Mouse (Mus musculus) olfactory bulb, adult 2 months (tissue): ENCODE measurements around the gene Lrrfip2. TPM values are rescaled to one million over a fixed set of nuclear protein-coding genes. Genes with fewer than 3 reads are reported as not detected.
A peak's percentile ranks its signal among the peaks of the same experiment; 100 is the strongest.

Experiments
- H3K27ac ChIP-seq: fragments of 200-500 bp; 2 replicates; pipeline ENCODE4 v1.5.1; 2012; ENCODE audit warnings: low read depth, low read length; ENCODE audit not compliant: insufficient read depth
- H3K4me1 ChIP-seq: fragments of 200-500 bp; 2 replicates; pipeline ENCODE4 v1.6.1; 2012; ENCODE audit warnings: low read length; ENCODE audit not compliant: control insufficient read depth, insufficient read depth
- H3K4me3 ChIP-seq: fragments of 200-500 bp; 2 replicates; pipeline ENCODE4 v1.5.1; 2012; ENCODE audit warnings: mild to moderate bottlenecking, low read depth, low read length, moderate library complexity; ENCODE audit not compliant: insufficient read depth
- CTCF ChIP-seq: fragments of 200-500 bp; IDR thresholded peaks from 2 replicates; pipeline ENCODE4 v1.5.1; 2012; ENCODE audit warnings: low read depth, mild to moderate bottlenecking, low read length, moderate library complexity; ENCODE audit not compliant: insufficient read depth
- POLR2A ChIP-seq: fragments of 200-500 bp; IDR thresholded peaks from 2 replicates; pipeline ENCODE4 v1.6.1; 2012; ENCODE audit warnings: mild to moderate bottlenecking, low read depth, low read length, moderate library complexity; ENCODE audit not compliant: insufficient read depth
- WGBS: fragments of 180-500 bp; shearing (Covaris S2); methylation state at CpG from one replicate; pipeline ENCODE4 v1.1.7; 2018; 5-methylcytosine and 5-hydroxymethylcytosine counted together
- polyA plus RNA-seq: library from polyadenylated mRNA; stranded (reverse); fragments of >200 nt; gene quantifications from 2 replicates; pipeline ENCODE4 v1.2.4, GENCODE M21; 2012; ENCODE audit warnings: low replicate concordance; ENCODE audit not compliant: missing spikeins, insufficient read depth, insufficient read length

Gene Lrrfip2
- polyA plus RNA-seq, 1 experiment, result not detected

DNA sequence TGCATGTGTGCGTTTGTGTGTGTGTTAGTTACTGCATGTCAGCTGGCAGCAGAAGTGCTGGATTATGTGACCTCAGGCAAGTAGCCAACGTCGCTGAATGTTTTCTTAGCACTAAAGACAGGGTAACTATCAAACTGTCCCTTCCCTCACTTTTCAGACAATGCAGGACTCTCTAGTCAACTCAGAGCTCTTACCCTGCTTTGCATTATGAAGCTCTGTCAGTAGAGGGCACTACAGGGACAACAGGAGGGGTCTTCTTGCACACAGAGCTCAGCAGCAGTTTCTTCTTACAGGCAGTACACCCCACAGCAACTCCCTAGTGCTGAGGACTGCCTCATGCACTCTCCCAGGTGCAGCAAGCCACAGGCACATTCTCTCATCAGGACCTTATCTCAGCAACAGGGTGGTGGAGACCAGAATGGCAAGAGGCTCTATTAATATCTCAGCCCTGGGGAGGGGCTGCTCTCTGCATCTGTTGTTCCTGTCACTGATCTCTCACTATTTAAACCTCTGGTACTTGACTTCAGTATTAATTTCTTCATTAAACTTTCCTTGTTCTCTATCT lies 130.4 kb downstream of the Lrrfip2 start:
- TF ChIP-seq POLR2A (no peak), CTCF (no peak)
- 86% methylated on average over 3 of the region's 3 CpGs for WGBS
- no peaks in the 10 kb centered on the region for H3K4me1 ChIP-seq
- H3K4me3 ChIP-seq, result no peak overlapping the region
- no peak overlapping the region for H3K27ac ChIP-seq

DNA sequence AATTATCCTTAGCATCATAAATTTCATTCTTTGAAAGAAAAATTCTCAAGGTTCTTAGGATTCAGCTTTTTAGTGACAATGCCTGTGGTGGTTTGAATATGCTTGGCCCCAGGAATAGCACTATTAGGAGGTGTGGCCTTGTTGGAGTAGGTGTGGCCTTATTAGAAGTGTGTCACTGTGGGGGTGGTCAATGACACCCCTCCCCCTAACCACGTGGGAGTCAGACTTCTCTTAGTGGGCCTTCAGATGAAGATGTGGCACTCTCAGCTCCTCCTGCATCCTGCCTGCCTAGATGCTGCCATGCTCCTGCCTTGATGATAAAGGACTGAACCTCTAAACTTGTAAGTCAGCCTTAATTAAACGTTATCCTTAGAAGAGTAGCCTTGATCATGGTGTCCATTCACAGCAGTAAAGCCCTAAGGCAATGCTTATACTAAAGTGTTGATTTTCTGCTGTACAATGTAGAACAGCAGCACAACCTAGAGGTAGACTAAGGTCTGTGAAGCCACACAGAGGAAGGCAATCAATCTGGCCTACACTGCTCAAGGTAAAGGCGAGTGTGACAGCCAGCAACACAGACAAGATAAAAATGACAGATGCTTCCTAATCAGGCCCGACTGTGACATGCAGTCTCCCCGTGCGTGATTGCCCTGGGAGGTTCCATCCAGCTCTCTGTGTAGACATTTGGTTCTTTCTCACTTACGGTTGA lies 134.9 kb downstream of the Lrrfip2 start:
- no peak overlapping the region for H3K27ac ChIP-seq
- H3K4me3 ChIP-seq, result no peak overlapping the region
- 79% methylated on average over 7 of the region's 7 CpGs for WGBS
- no peak for TF ChIP-seq POLR2A
- no peak for TF ChIP-seq CTCF
- H3K4me1 ChIP-seq, result no peaks in the 10 kb centered on the region

DNA sequence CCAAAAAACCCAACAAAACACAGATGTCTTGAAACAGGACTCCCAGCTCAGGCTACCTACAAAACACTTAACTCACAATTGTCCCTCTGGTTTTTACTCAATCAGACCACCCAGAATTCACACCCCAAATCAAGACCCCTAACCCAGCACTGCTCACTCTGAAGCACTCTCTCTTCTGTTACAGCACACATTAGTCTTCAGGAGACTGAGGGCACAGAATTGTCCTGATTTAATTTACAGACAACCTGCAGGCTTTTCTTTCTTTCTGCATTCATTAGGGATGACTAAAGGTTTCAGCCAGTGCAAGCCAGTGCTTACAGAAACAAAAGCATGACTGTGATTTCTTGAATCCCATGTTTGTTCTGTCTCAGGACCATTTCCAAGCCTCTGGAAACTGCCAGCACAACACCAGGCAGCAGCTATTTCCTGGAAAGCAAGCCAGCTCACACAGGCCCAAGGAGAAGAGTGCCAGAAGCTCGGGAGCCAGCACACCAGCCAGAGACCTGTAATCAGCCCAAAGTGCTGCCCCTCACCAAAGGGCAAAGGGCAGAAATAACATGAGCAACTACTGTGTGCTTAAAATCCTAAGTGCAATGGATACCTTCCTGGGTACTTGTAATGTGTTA lies 143.1 kb downstream of the Lrrfip2 start:
- Histone ChIP-seq H3K4me1 (no peaks in the 10 kb centered on the region), H3K27ac (0 out of 2 replicates have a peak overlapping the region, but pooled peaks have one; percentile 13), H3K4me3 (no peak overlapping the region)
- WGBS, result 28% methylated on average over 1 of the region's 1 CpGs
- TF ChIP-seq CTCF (no peak), POLR2A (no peak)

DNA sequence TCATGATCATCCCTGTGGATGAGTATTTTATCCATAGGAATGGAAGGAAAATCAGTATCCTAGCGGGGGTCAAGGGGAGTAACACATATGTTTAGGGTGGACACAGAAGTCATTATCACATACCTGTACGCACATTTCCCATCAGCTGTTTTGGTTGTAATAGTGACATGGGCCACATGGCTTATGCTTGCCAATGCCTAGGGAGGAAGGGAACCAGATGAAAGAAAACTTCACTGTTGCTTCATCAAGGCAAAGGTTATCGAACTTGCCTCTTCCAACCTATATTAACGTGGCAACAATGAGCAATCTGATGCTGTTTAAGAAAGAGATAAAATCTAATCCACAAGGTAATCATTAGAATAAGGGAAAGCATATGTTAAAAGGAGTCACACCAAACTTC lies 144.0 kb downstream of the Lrrfip2 start:
- H3K4me3 ChIP-seq, result no peak overlapping the region
- no peak overlapping the region for H3K27ac ChIP-seq
- no peaks in the 10 kb centered on the region for H3K4me1 ChIP-seq
- TF ChIP-seq POLR2A (no peak), CTCF (no peak)
- 98% methylated on average over 4 of the region's 4 CpGs for WGBS

DNA sequence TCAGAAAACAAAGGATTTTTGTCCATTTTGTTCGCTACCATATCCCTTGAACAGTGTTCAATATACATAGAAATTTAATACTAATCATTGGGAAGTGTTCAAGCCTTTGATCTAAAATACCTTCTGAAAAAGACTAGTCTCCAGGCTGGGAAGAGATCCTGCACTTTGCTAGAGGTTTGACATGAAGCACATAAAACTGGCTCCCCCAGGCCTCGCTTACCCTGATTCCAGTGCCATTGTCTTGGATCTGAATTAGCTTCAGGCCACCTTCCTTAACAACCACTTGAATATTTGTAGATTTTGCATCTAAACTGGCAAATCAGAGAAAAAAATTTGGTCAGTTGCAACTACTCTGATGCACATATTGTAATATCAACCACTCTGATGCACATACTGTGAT lies 150.6 kb downstream of the Lrrfip2 start:
- no peaks in the 10 kb centered on the region for H3K4me1 ChIP-seq
- TF ChIP-seq CTCF (no peak), POLR2A (no peak)
- no peak overlapping the region for H3K27ac ChIP-seq
- 96% methylated on average over 2 of the region's 2 CpGs for WGBS
- H3K4me3 ChIP-seq, result no peak overlapping the region

DNA sequence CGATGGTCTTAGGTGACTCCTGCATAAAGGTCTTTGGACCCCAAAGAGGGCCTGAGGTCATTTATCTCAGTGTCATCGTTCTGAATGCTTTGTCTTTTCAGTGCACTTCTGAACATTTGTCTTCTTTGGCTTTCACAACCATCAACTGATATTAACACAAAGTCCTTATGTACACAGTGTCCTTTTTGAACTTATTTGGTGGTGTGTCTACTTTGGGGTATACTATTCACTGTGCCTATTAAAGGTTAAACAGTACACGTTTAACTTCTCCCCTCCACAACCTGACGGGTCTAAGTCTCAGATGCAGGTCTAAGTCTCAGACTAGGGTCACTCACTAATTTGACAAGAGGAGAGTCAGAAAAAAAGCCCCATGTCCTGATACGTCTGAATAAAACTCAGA lies 153.2 kb downstream of the Lrrfip2 start:
- WGBS, result 14% methylated on average over 5 of the region's 5 CpGs
- H3K4me1 ChIP-seq, result peaks cover 3% of the 10 kb centered on the region
- H3K4me3 ChIP-seq, result peak overlapping the region; percentile 68
- TF ChIP-seq POLR2A, result no peak
- no peak for TF ChIP-seq CTCF
- peak overlapping the region; percentile 68 for H3K27ac ChIP-seq

DNA sequence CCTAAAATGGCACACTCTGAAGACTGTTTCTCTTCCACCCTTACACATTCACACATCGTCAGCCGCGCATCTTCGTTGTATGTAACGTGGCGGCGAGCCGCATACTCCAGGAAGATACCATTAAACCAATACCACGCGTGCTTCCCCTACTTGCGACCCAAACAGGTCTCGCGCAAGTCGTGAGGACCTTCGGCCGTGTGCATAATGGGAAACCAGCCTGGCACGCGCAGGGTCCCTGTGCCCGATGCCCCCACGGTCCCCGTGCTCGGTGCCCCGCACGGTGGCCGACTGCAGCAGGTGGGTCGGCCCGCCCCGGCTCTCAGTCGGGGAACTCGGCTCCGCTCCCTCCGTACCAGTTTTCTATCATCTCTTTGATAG lies 153.7 kb downstream of the Lrrfip2 start:
- under 1% methylated on average over 32 of the region's 32 CpGs for WGBS
- TF ChIP-seq CTCF (no peak), POLR2A (0 out of 2 replicates have a peak, but pooled peaks have one; percentile 33)
- peak overlapping the region; percentile 68 for H3K27ac ChIP-seq

DNA sequence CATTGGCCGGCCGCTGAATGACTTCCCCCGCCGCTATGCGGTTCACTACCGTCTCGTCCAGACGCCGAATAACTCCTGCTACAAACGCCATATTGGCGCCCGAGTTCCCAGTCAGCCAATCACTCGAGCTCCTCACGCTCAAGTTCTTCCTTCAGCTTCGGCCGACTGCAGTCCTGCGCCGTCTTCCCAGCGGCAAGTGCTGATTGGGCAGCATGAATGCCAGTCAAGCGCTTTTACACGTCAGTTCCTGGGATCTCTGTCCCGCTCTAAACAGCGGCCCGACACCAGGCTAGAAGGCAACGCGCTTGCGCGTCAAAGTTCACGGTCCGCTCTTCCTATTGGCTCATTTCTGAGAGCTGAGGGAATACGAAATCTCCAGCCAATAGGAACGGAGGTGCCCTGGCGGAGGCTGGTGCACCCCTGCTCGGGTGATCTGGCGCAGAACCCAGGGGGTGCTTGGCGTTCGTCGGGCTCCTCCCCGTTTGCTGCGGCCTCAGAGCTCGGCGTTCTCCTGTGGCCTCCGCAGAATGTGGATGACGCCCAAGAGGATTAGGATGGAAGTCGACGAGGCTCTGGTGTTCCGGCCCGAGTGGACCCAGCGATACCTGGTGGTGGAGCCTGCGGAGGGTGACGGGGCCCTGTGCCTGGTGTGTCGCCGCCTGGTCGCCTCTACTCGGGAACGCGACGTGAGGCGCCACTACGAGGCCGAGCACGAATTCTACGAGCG lies 154.2 kb downstream of the Lrrfip2 start, which contains the start of the genes Mlh1 and Epm2aip1:
Gene Mlh1 (minus strand): TSS at position 358 of the 727 bp plus-strand sequence.
Gene Epm2aip1 (plus strand): TSS at position 496 of the 727 bp plus-strand sequence.
- TF ChIP-seq POLR2A (peak; percentile 74), CTCF (no peak)
- Histone ChIP-seq H3K4me3 (peak within 1 kb of the TSS; percentile 68), H3K27ac (peak within 1 kb of the TSS; percentile 80), H3K4me1 (peaks cover 3% of the 10 kb centered on the region)
- under 1% methylated on average over 64 of the region's 64 CpGs for WGBS

More for the DNA sequence above, 153.7 kb downstream of the Lrrfip2 start:
- peaks cover 3% of the 10 kb centered on the region for H3K4me1 ChIP-seq
- H3K4me3 ChIP-seq, result peak overlapping the region; percentile 68

DNA sequence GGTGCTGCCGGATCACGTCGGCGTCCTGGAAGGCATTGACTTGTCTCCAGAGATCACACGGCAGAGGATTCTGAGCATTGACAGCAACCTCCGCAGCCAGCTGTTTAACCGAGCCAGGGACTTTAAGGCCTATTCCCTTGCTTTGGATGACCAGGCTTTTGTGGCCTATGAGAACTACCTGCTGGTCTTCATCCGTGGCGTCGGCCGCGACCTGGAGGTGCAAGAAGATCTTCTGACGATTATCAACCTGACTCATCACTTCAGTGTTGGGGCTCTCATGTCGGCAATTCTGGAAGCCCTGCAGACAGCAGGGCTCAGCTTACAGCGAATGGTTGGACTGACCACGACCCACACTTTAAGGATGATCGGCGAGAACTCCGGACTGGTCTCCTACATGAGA lies 155.0 kb downstream of the Lrrfip2 start:
- H3K4me1 ChIP-seq, result peaks cover 3% of the 10 kb centered on the region

More for the DNA sequence above, 155.0 kb downstream of the Lrrfip2 start:
- TF ChIP-seq CTCF (no peak), POLR2A (no peak)
- 4% methylated on average over 19 of the region's 19 CpGs for WGBS
- H3K27ac ChIP-seq, result peak overlapping the region; percentile 80
- H3K4me3 ChIP-seq, result peak overlapping the region; percentile 67
